Mouse (Mus musculus) liver, embryonic 14.5 days (tissue): ENCODE data around the gene Tor1aip1.

Experiments used
- CTCF ChIP-seq: IDR thresholded peaks from 2 replicates; pipeline ENCODE4 v1.5.1; 2016; ENCODE audit warnings: antibody characterized with exemption, low read depth, control low read depth
- EP300 ChIP-seq: IDR thresholded peaks from 2 replicates; pipeline ENCODE4 v1.6.1; 2016; ENCODE audit warnings: antibody characterized with exemption, low read depth

GRCm38 (mm10) chr1:156062193-156062592, 25.9 kb upstream of the Tor1aip1 start:
- TF ChIP-seq CTCF: no peak
- no peak for TF ChIP-seq EP300
